Comparison of ENCODE assay signal across 23 mouse cellular contexts in the genomic region with DNA sequence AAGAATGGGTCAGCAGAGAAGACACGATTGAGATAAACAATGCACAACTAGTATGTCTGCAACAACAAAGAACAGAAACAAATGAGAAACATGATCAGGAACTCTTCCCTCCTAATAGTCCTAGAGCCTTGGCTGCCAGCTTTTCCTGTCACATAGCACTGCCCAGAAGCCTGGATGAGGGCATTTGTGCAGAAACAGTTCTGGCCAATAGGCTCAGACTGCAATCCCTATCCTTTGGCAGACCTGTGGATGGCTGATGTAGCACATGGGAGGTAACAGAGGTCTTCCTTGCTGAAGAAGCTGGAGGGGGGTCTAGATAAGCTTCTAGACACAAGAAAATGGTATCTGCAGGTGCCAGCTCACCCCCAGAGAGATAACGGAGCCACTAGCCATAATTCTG.
DNase-seq lines count a peak whose midpoint lies in the region; ATAC-seq and TF ChIP-seq lines count a peak whose summit lies in the region.
"Had no signal": no experiment of that assay in that cellular context is flagged by ENCODE, and none has a peak within 500 bp of the region (broad histone marks: within the 10 kb centered on the region; RNA-seq: fewer than 3 reads in every experiment).

No protein-coding gene starts in this region.

- H3K36me3 ChIP-seq in hindbrain, embryonic 10.5 days, result no peaks in the 10 kb centered on the region
- H3K36me3 ChIP-seq in hindbrain, embryonic 16.5 days (ENCODE audit: control insufficient read depth, insufficient read depth, low read length), result no peaks in the 10 kb centered on the region
- H3K36me3 ChIP-seq in midbrain, embryonic 12.5 days, result no peaks in the 10 kb centered on the region
- H3K36me3 ChIP-seq in midbrain, embryonic 16.5 days (ENCODE audit: control insufficient read depth, insufficient read depth, low read length), result no peaks in the 10 kb centered on the region
- H3K36me3 ChIP-seq: embryonic facial prominence, embryonic 15.5 days; forebrain, embryonic 10.5 days; heart, embryonic 15.5 days had no signal

- H3K27ac ChIP-seq in gastrocnemius, adult 2 months, result peak overlapping the region; percentile 40; the same call in 1 of the 2 replicates
- 0 out of 2 replicates have a peak overlapping the region, but pooled peaks have one; percentile 5 for H3K27ac ChIP-seq in hindbrain, embryonic 10.5 days
- H3K27ac ChIP-seq in hindbrain, embryonic 16.5 days (ENCODE audit: low read depth, low read length), result no peak overlapping the region
- H3K27ac ChIP-seq in midbrain, embryonic 12.5 days (replicated peaks), result peak overlapping the region; percentile 60
- H3K27ac ChIP-seq in midbrain, embryonic 16.5 days (ENCODE audit: low read length), result no peak overlapping the region
- peak overlapping the region; percentile 43 for H3K27ac ChIP-seq in brown adipose tissue, adult 24 weeks (replicated peaks; ENCODE audit: low read depth, low read length)
- H3K27ac ChIP-seq: embryonic facial prominence, embryonic 15.5 days; forebrain, embryonic 10.5 days; heart, embryonic 15.5 days; hindbrain, embryonic 14.5 days had no signal

- WGBS in hindbrain, embryonic 10.5 days, result 91% methylated on average over 2 of the region's 2 CpGs
- WGBS in hindbrain, embryonic 16.5 days, result 94% methylated on average over 2 of the region's 2 CpGs
- WGBS in midbrain, embryonic 12.5 days, result 85% methylated on average over 2 of the region's 2 CpGs
- 88% methylated on average over 2 of the region's 2 CpGs for WGBS in midbrain, embryonic 16.5 days

- no peaks in the 10 kb centered on the region for H3K9me3 ChIP-seq in hindbrain, embryonic 10.5 days
- no peaks in the 10 kb centered on the region for H3K9me3 ChIP-seq in hindbrain, embryonic 16.5 days (ENCODE audit: control insufficient read depth, low read length)
- no peaks in the 10 kb centered on the region for H3K9me3 ChIP-seq in midbrain, embryonic 12.5 days
- no peaks in the 10 kb centered on the region for H3K9me3 ChIP-seq in midbrain, embryonic 16.5 days (replicated peaks; ENCODE audit: control insufficient read depth, low read length, poor library complexity, severe bottlenecking)
- H3K9me3 ChIP-seq: embryonic facial prominence, embryonic 15.5 days; forebrain, embryonic 10.5 days; heart, embryonic 15.5 days had no signal

- no peak overlapping the region for H3K4me3 ChIP-seq in gastrocnemius, adult 2 months
- no peak overlapping the region for H3K4me3 ChIP-seq in hindbrain, embryonic 10.5 days
- H3K4me3 ChIP-seq in hindbrain, embryonic 16.5 days (ENCODE audit: low read length), result no peak overlapping the region
- no peak overlapping the region for H3K4me3 ChIP-seq in midbrain, embryonic 12.5 days
- no peak overlapping the region for H3K4me3 ChIP-seq in midbrain, embryonic 16.5 days (ENCODE audit: low read depth, low read length)
- no peak overlapping the region for H3K4me3 ChIP-seq in brown adipose tissue, adult 24 weeks (ENCODE audit: insufficient read depth, low read depth, low read length)
- H3K4me3 ChIP-seq: embryonic facial prominence, embryonic 15.5 days; erythroblast, embryonic 14.5 days; forebrain, embryonic 10.5 days; heart, embryonic 15.5 days had no signal

- H3K4me1 ChIP-seq in hindbrain, embryonic 10.5 days (replicated peaks), result peaks cover 53% of the 10 kb centered on the region
- H3K4me1 ChIP-seq in hindbrain, embryonic 16.5 days (ENCODE audit: control insufficient read depth, insufficient read depth, low read depth, low read length), result peaks cover 12% of the 10 kb centered on the region
- H3K4me1 ChIP-seq in midbrain, embryonic 12.5 days, result peaks cover 29% of the 10 kb centered on the region
- peaks cover 14% of the 10 kb centered on the region for H3K4me1 ChIP-seq in midbrain, embryonic 16.5 days (ENCODE audit: control insufficient read depth, insufficient read depth, low read length)
- H3K4me1 ChIP-seq in brown adipose tissue, adult 24 weeks (ENCODE audit: control insufficient read depth, insufficient read depth, insufficient read length, low read length), result peaks cover 17% of the 10 kb centered on the region

- TF ChIP-seq CTCF in gastrocnemius, adult 2 months (IDR thresholded peaks at IDR 0.05), result no peak

- DNase-seq in gastrocnemius, adult 2 months, result no peak
- no peak for DNase-seq in gastrocnemius, postnatal 36 days
- DNase-seq in hindbrain, embryonic 10.5 days (ENCODE audit: low spot score), result no peak
- DNase-seq: adrenal gland, adult 2 months; adrenal gland, postnatal 25 days; cerebellum, adult 11 months; cerebellum, adult 8-10 months; embryo, embryonic 11 days; heart, postnatal 14 days; kidney, adult 18-20 months had no signal

- H3K4me2 ChIP-seq in hindbrain, embryonic 16.5 days (ENCODE audit: low read length), result no peak overlapping the region
- H3K4me2 ChIP-seq in midbrain, embryonic 12.5 days (replicated peaks), result no peak overlapping the region
- H3K4me2 ChIP-seq in midbrain, embryonic 16.5 days (ENCODE audit: low read length), result no peak overlapping the region
- H3K4me2 ChIP-seq: embryonic facial prominence, embryonic 15.5 days; heart, embryonic 15.5 days; hindbrain, embryonic 14.5 days had no signal

- no peak for ATAC-seq in hindbrain, embryonic 16.5 days
- no peak for ATAC-seq in midbrain, embryonic 12.5 days (ENCODE audit: low FRiP score, low read depth)
- ATAC-seq in midbrain, embryonic 16.5 days, result no peak
- no peak for ATAC-seq in megakaryocyte progenitor cell, adult 5-6 weeks (replicated peaks; ENCODE audit: poor library complexity)
- ATAC-seq: inflammation-experienced regulatory T-cells, adult 6 months; Patski had no signal

- H3K27me3 ChIP-seq in hindbrain, embryonic 10.5 days (ENCODE audit: insufficient read depth, poor library complexity, severe bottlenecking), result no peaks in the 10 kb centered on the region
- H3K27me3 ChIP-seq in hindbrain, embryonic 16.5 days (replicated peaks; ENCODE audit: control insufficient read depth, insufficient read depth, low read length), result no peaks in the 10 kb centered on the region
- H3K27me3 ChIP-seq in midbrain, embryonic 12.5 days, result no peaks in the 10 kb centered on the region
- H3K27me3 ChIP-seq in midbrain, embryonic 16.5 days (ENCODE audit: control insufficient read depth, insufficient read depth, low read depth, low read length), result no peaks in the 10 kb centered on the region
- H3K27me3 ChIP-seq: CH12.LX; heart, embryonic 15.5 days; Patski had no signal

- no peak overlapping the region for H3K9ac ChIP-seq in hindbrain, embryonic 16.5 days (ENCODE audit: low read depth, low read length)
- no peak overlapping the region for H3K9ac ChIP-seq in midbrain, embryonic 12.5 days (replicated peaks)
- H3K9ac ChIP-seq in midbrain, embryonic 16.5 days (ENCODE audit: low read depth, low read length), result no peak overlapping the region
- H3K9ac ChIP-seq: embryonic facial prominence, embryonic 15.5 days; heart, embryonic 15.5 days; hindbrain, embryonic 14.5 days had no signal

- intact Hi-C loops in gastrocnemius, adult 2 months (cut with DNase I), result no loop called here
- intact Hi-C loops in gastrocnemius, postnatal 36 days (cut with DNase I), result no loop called here

Comparison
In these comparisons a context has a peak if more than half of its experiments do, and no peak if none do; other contexts are left out.
1. H3K27ac ChIP-seq: peak in gastrocnemius, adult 2 months (single experiment), hindbrain, embryonic 10.5 days (single experiment), midbrain, embryonic 12.5 days (single experiment) and brown adipose tissue, adult 24 weeks (single experiment); none in hindbrain, embryonic 16.5 days (single experiment) and midbrain, embryonic 16.5 days (single experiment).